Mouse (Mus musculus) myocyte (in vitro differentiated cells): ENCODE data around the gene Egflam. TPM values are rescaled to one million over a fixed set of nuclear protein-coding genes. Genes with fewer than 3 reads are reported as not detected.

Experiments used
- H3K27me3 ChIP-seq: one replicate; pipeline ENCODE4 v1.6.1; 2011; ENCODE audit not compliant: control insufficient read depth, insufficient read depth, insufficient read length
- H3K36me3 ChIP-seq: one replicate; pipeline ENCODE4 v1.6.1; 2011; ENCODE audit not compliant: control insufficient read depth, insufficient read depth
- H3K4me2 ChIP-seq: one replicate; pipeline ENCODE4 v1.6.1; 2011; ENCODE audit warnings: low read depth, control low read depth
- H3K4me3 ChIP-seq: one replicate; pipeline ENCODE4 v1.5.1; 2011; ENCODE audit warnings: mild to moderate bottlenecking, control low read depth, moderate library complexity
- H3K79me2 ChIP-seq: one replicate; pipeline ENCODE4 v1.6.1; 2011; ENCODE audit not compliant: control insufficient read depth, insufficient read depth
- H3ac ChIP-seq: one replicate; pipeline ENCODE4 v1.6.1; 2011; ENCODE audit not compliant: control insufficient read depth, insufficient read length
- CEBPB ChIP-seq: IDR thresholded peaks from 2 replicates; pipeline ENCODE4 v1.6.1; 2011; ENCODE audit warnings: mild to moderate bottlenecking, moderate library complexity; ENCODE audit not compliant: poor library complexity, insufficient read depth, severe bottlenecking
- E2F4 ChIP-seq: IDR thresholded peaks from one replicate; pipeline ENCODE4 v1.6.1; 2011; ENCODE audit warnings: mild to moderate bottlenecking, control low read depth, moderate library complexity; ENCODE audit not compliant: insufficient read depth
- MAX ChIP-seq: IDR thresholded peaks from one replicate; pipeline ENCODE4 v1.6.1; 2011; ENCODE audit warnings: low read depth, mild to moderate bottlenecking, control low read depth
- MYOD1 ChIP-seq, 3 experiments: IDR thresholded peaks; one replicate each; pipeline ENCODE4 v1.6.1; 2011; ENCODE audit warnings: control low read depth in 2 of 3, low read depth in 2 of 3, mild to moderate bottlenecking in 2 of 3, moderate library complexity in 1 of 3; ENCODE audit not compliant: insufficient read length in 2 of 3, control insufficient read depth in 1 of 3
- MYOG ChIP-seq, 3 experiments: IDR thresholded peaks; one replicate each; pipeline ENCODE4 v1.6.1; 2011; ENCODE audit warnings: control low read depth in 2 of 3, low read depth in 2 of 3, mild to moderate bottlenecking in 2 of 3; ENCODE audit not compliant: insufficient read length in 2 of 3, control insufficient read depth in 1 of 3, insufficient read depth in 1 of 3
- POLR2A ChIP-seq: IDR thresholded peaks from one replicate; pipeline ENCODE4 v1.6.1; 2011; ENCODE audit warnings: low read depth, mild to moderate bottlenecking, control low read depth, moderate library complexity; ENCODE audit not compliant: insufficient read length
- POLR2AphosphoS2 ChIP-seq: IDR thresholded peaks from one replicate; pipeline ENCODE4 v1.6.1; 2011; ENCODE audit warnings: low read depth, control low read depth; ENCODE audit not compliant: insufficient read length
- REST ChIP-seq: IDR thresholded peaks from one replicate; pipeline ENCODE4 v1.6.1; 2011; ENCODE audit warnings: mild to moderate bottlenecking, control low read depth, moderate library complexity; ENCODE audit not compliant: insufficient read depth, insufficient read length
- SRF ChIP-seq: IDR thresholded peaks from one replicate; pipeline ENCODE4 v1.6.1; 2011; ENCODE audit warnings: low read depth; ENCODE audit not compliant: control insufficient read depth, insufficient read length
- TCF12 ChIP-seq: IDR thresholded peaks from one replicate; pipeline ENCODE4 v1.6.1; 2011; ENCODE audit warnings: mild to moderate bottlenecking, control low read depth; ENCODE audit not compliant: poor library complexity, insufficient read depth, severe bottlenecking
- TCF3 ChIP-seq: IDR thresholded peaks from one replicate; pipeline ENCODE4 v1.6.1; 2011; ENCODE audit warnings: low read depth, control low read depth; ENCODE audit not compliant: insufficient read length
- USF1 ChIP-seq: IDR thresholded peaks from one replicate; pipeline ENCODE4 v1.6.1; 2011; ENCODE audit warnings: low read depth, mild to moderate bottlenecking, control low read depth, moderate library complexity
- polyA plus RNA-seq: library from polyadenylated mRNA; unstranded; fragments of >200 nt; fragmentation: generic; extraction: Trizol; gene quantifications from one replicate; pipeline ENCODE4 v1.2.1, GENCODE M21; 2012; ENCODE audit warnings: missing spikeins

Egflam gene
- polyA plus RNA-seq, 1 experiment: 0.16 TPM

DNA sequence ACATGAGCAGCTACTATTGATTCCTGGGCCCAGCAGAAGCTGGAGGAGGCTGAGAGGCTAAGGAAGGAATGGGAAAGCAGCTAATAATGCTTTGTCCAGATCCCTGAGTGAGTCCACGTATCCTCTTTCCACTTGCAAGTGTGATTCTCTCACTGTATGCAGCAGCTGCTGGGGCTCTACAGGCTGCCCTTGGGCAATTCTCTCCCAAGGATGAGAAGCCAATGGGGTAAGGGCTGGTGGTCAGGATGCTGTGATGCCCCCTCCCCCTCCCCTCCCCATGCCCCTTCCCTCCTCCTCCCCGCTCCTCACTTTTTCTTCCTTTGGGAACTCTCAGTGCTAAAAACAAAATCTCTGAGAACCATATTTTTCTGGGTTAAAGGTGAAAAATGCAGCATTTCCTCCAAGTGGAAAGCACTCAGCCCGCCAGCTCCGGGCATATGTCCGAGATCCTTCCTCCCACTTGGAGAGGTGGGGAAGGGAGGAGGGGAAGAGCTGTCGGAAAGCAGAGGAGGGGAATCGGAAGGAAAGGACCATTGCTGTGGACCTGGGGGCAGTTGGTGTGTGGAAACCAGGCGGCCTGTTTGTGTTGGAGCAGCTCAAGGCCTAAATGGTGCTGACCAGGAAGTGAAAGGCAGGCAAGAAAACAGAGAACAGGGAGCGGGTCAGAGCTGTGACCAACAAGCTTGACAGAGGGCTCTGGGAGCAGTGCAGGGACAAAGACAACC is 194.4 kb downstream of the Egflam start:
- no peak overlapping the region for H3ac ChIP-seq
- H3K4me3 ChIP-seq: no peak overlapping the region
- TF ChIP-seq TCF12 (no peak), SRF (no peak), CEBPB (no peak), MYOD1 (IDR thresholded peaks at IDR 0.05; ENCODE audit: control insufficient read depth in 1 of 3, insufficient read length in 2 of 3, low read depth in 2 of 3) (no peak), USF1 (no peak), POLR2A (no peak), MYOG (IDR thresholded peaks at IDR 0.05; ENCODE audit: control insufficient read depth in 1 of 3, insufficient read depth in 1 of 3, insufficient read length in 2 of 3, low read depth in 2 of 3) (no peak), POLR2AphosphoS2 (no peak), E2F4 (no peak), TCF3 (no peak), REST (no peak)
- H3K36me3 ChIP-seq: no peaks in the 10 kb centered on the region
- H3K27me3 ChIP-seq: no peaks in the 10 kb centered on the region
- H3K4me2 ChIP-seq: no peak overlapping the region
- no peaks in the 10 kb centered on the region for H3K79me2 ChIP-seq

DNA sequence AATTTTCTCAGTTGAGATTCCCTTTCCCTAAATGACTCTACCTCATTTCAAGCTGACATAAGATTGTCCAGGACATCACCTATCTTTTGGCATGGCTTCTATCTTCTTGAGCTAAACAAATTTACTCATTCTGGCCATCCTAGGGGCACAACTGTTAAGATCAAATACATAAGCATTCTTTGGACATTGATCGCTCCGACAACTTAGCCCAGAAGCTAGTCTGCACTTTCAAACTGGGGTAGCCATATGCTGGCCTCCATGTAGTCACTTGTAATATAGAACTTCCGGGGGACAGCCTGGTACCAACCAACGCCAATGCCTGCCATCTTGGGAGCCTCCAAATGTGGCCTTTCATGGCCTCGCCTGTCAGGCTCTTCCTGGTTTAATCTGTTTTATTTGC is 195.2 kb downstream of the Egflam start:
- no peak overlapping the region for H3ac ChIP-seq
- no peaks in the 10 kb centered on the region for H3K27me3 ChIP-seq
- no peak overlapping the region for H3K4me3 ChIP-seq
- H3K36me3 ChIP-seq: no peaks in the 10 kb centered on the region
- no peak overlapping the region for H3K4me2 ChIP-seq
- TF ChIP-seq SRF: no peak
- no peak for TF ChIP-seq CEBPB
- TF ChIP-seq POLR2AphosphoS2: no peak
- TF ChIP-seq MYOD1 (IDR thresholded peaks at IDR 0.05; ENCODE audit: control insufficient read depth in 1 of 3, insufficient read length in 2 of 3, low read depth in 2 of 3): no peak
- no peak for TF ChIP-seq TCF12
- no peak for TF ChIP-seq TCF3
- no peak for TF ChIP-seq USF1
- TF ChIP-seq E2F4: no peak
- TF ChIP-seq MAX: no peak
- TF ChIP-seq POLR2A: no peak
- TF ChIP-seq MYOG (IDR thresholded peaks at IDR 0.05; ENCODE audit: control insufficient read depth in 1 of 3, insufficient read depth in 1 of 3, insufficient read length in 2 of 3, low read depth in 2 of 3): no peak
- no peaks in the 10 kb centered on the region for H3K79me2 ChIP-seq

DNA sequence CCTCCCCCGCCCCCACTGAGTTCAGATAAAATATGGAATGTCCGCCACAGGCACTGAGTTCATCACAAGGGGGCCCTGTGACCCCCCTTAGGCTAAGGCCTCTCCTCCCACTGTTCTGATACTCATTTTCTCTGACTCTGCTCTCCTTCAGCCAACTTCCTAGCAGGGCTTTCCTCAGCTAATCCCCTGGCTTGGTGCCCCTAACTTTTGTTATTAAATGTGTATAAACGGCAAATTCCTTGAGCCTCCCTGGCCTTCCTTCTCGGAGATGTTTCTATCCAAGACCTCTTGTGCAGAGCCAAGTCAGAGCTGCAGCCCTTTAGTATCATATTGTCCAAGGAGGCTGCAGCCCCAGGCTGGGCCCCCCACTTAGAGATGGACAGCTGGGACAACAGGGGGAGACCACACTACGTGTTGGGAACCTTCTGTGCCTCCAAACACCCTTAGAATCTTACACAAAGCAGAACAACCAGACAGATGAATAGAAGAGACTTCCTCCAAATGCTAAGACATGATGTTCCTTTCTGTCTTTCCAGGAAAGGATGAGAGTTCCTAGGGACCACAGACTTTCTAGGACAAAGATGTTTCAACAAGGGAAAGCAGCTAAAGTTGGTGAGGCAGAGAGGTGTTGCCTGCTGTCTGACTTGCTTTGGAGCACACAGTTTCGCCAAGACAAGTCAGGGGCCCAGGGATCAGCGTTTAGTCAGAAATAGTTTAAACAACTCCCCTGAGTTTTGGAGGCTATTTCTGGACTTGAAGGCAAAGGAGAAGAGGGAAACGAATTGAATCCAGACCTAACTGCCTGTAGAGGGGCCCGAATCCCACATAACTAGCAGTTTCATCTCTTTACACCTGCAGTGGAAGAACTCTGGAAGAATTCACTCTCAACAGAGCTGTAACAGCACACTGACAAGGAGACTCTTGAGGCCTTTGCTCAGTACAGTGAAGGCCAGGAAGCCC is 196.5 kb downstream of the Egflam start:
- no peak for TF ChIP-seq POLR2A

DNA sequence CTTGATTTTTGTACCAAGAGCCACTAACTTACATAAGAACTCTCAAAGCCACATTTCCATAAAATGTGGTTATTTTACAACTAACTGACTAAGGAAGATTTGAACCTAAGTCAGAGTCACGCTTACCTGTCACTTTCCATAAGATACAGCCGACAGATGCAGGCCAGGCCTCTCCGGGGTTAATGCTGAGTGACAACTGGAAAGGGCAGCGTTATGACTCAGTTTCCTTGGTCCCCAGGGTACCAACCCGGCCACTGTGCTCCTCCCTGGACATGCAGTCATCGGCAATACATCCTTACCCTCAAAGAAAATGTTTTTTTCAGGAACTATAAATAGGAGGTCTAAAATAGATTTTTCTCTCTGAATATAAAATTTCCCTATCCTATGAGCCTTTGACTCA is 197.9 kb downstream of the Egflam start:
- Histone ChIP-seq H3K36me3 (no peaks in the 10 kb centered on the region), H3K27me3 (no peaks in the 10 kb centered on the region), H3K4me3 (no peak overlapping the region), H3K79me2 (no peaks in the 10 kb centered on the region), H3ac (no peak overlapping the region), H3K4me2 (peak overlapping the region; percentile 33)
- TF ChIP-seq MAX (no peak), TCF12 (peak; percentile 34), MYOG (IDR thresholded peaks at IDR 0.05; ENCODE audit: control insufficient read depth in 1 of 3, insufficient read depth in 1 of 3, insufficient read length in 2 of 3, low read depth in 2 of 3) (peak in 1 of 3 experiments; percentile 33), MYOD1 (IDR thresholded peaks at IDR 0.05; ENCODE audit: control insufficient read depth in 1 of 3, insufficient read length in 2 of 3, low read depth in 2 of 3) (peak; percentile 43 to 96 (median 94))

More for the DNA sequence above, 196.5 kb downstream of the Egflam start:
- no peak overlapping the region for H3ac ChIP-seq
- H3K27me3 ChIP-seq: no peaks in the 10 kb centered on the region
- no peak overlapping the region for H3K4me2 ChIP-seq
- H3K4me3 ChIP-seq: no peak overlapping the region
- H3K79me2 ChIP-seq: no peaks in the 10 kb centered on the region
- H3K36me3 ChIP-seq: no peaks in the 10 kb centered on the region

DNA sequence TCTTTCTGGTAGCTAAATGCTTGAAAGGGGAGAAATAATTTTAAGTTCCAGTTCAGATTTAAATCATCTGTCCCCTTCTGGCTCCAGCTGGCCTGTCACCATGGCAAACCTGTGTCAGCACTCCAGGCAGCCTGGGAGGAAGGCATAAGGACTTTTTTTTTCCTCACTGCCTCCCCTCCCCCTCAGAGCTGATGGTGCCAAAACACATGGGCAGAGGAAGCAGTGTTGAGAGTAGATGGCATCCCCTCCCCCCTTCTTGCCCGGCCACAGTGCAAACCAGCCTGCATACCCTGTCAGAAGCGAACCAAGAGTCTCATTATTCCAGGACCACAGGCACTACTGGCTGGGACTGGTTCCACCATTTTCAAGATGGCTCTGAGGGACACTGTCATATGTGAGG is 199.4 kb downstream of the Egflam start:
- no peaks in the 10 kb centered on the region for H3K79me2 ChIP-seq
- H3K27me3 ChIP-seq: no peaks in the 10 kb centered on the region
- H3K4me3 ChIP-seq: no peak overlapping the region
- H3ac ChIP-seq: no peak overlapping the region
- H3K4me2 ChIP-seq: no peak overlapping the region
- H3K36me3 ChIP-seq: peaks cover 7% of the 10 kb centered on the region
- TF ChIP-seq POLR2AphosphoS2: no peak
- no peak for TF ChIP-seq POLR2A
- TF ChIP-seq USF1: no peak
- TF ChIP-seq E2F4: no peak
- no peak for TF ChIP-seq TCF12
- no peak for TF ChIP-seq MAX
- no peak for TF ChIP-seq TCF3
- TF ChIP-seq REST: no peak
- no peak for TF ChIP-seq CEBPB
- no peak for TF ChIP-seq MYOD1 (IDR thresholded peaks at IDR 0.05; ENCODE audit: control insufficient read depth in 1 of 3, insufficient read length in 2 of 3, low read depth in 2 of 3)
- no peak for TF ChIP-seq SRF
- TF ChIP-seq MYOG (IDR thresholded peaks at IDR 0.05; ENCODE audit: control insufficient read depth in 1 of 3, insufficient read depth in 1 of 3, insufficient read length in 2 of 3, low read depth in 2 of 3): no peak
